Mouse (Mus musculus): ENCODE measurements at regions not wholly inside any gene's neighbourhood (a gene's known extent, or its start where the extent isn't known, plus 50 kb on each side); places are given as distances from the start of the nearest gene placed in this dataset.

- TF ChIP-seq CTCF (IDR thresholded peaks at IDR 0.05; ENCODE audit: insufficient read depth, low read length) (no peak), POLR2A (IDR thresholded peaks at IDR 0.05; ENCODE audit: borderline replicate concordance, extremely low read depth, low read depth, low read length) (no peak)
Observed at GRCm38 (mm10) chr12:70672115-70672514, 153.2 kb upstream of the Frmd6 start.
